Mouse (Mus musculus) bone marrow macrophage, adult 2 months (primary cell): ENCODE measurements around the gene Ninl.

Experiments used
- CTCF ChIP-seq: IDR thresholded peaks from 2 replicates; pipeline ENCODE4 v1.5.1; 2012; ENCODE audit warnings: low read depth, mild to moderate bottlenecking, low read length, moderate library complexity
- POLR2A ChIP-seq: IDR thresholded peaks from 2 replicates; pipeline ENCODE4 v1.6.1; 2012; ENCODE audit warnings: mild to moderate bottlenecking, low read depth, low read length, borderline replicate concordance

- TF ChIP-seq CTCF (no peak), POLR2A (no peak)
Observed at GRCm38 (mm10) chr2:150884779-150885110, 154.4 kb downstream of the Ninl start.
